Mouse (Mus musculus): ENCODE data around the gene Pla2g1b.

DNA sequence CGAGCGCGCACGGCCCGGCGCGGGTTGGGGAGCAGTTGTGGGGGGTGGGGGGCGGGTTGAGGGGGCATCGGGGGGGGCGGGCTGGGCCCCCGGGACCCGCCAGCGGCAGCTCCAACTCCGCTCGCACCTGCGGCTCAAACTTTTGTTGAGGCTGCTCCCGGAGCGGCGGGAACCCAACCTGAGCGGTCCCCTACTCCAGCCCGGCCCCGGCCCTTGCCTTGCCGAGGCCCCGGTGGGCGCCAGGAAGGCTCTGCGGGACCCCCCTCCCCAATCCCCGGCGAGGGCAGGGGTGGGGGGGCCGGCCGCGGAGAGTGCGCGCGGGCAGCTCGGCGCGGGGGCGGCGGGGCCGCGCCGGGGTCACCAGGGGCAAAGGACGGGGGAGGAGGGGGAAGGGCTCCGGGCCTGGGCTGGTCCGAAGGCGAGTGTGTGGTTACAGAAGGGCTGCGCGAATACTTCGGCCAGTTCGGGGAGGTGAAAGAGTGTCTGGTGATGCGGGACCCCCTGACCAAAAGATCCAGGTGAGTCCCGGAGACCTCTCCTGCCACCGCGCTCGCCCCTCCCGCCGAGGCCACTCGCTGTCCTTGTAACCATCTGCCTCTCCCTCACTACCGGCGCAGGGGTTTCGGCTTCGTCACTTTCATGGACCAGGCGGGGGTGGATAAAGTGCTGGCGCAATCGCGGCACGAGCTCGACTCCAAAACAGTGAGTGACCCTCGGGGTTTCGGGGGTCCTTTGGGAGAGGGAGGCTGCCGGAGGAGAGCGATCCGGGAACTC, 35.7 kb upstream of the Pla2g1b start:
- TF ChIP-seq CEBPB (IDR thresholded peaks at IDR 0.05; ENCODE audit: insufficient read depth, poor library complexity, severe bottlenecking) (no peak), USF1 (IDR thresholded peaks at IDR 0.05; ENCODE audit: low read depth) (no peak), POLR2A (IDR thresholded peaks at IDR 0.05; ENCODE audit: insufficient read length, low read depth) (no peak), POLR2AphosphoS2 (IDR thresholded peaks at IDR 0.05; ENCODE audit: insufficient read length, low read depth) (no peak), REST (IDR thresholded peaks at IDR 0.05; ENCODE audit: insufficient read depth, insufficient read length) (no peak), MYOG (IDR thresholded peaks at IDR 0.05; ENCODE audit: control insufficient read depth in 1 of 3, insufficient read depth in 1 of 3, insufficient read length in 2 of 3, low read depth in 2 of 3) (no peak)
